Mouse (Mus musculus) retina, postnatal 7 days (tissue): ENCODE measurements around the gene Abhd16a.

Experiments used
- DNase-seq: peaks from one replicate; pipeline ENCODE4 v3.0.0-alpha.2; 2012; ENCODE audit warnings: low read depth, low spot score

Gene Abhd16a

DNA sequence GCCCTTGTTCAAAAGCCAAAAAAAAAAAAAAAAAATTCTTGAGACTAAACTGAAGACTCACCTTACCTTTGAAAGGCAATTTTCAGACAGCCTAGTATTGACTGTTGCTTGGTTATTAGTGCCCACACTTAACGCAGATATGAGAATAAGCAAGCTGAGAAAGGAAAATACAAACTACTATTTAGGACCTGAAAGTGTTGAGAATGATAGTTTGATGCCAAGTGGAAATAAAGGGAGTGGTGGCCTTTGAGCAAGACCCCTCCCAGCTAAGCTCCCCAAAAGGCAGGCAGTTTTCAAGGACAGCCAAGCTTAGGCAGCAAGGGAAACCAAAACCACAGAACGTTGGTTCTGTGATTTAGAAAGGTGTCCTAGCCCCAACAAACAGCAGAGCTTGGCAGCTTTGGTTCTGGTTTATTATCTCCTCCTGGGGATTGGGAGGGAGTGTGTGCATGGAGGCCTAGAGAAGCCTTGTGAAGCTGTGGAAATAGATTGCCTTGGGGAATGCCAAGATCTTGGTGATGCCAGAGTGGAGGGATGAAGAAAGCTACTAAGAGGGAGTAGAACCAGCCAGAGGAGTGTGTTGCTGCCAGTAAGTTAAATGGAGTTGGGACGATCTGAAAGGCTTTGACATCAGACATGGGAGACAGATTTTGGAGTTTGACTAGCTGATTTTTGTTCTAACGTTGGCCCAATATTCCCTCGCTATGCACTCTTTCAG, 59.0 kb downstream of the Abhd16a start:
- no peak for DNase-seq

DNA sequence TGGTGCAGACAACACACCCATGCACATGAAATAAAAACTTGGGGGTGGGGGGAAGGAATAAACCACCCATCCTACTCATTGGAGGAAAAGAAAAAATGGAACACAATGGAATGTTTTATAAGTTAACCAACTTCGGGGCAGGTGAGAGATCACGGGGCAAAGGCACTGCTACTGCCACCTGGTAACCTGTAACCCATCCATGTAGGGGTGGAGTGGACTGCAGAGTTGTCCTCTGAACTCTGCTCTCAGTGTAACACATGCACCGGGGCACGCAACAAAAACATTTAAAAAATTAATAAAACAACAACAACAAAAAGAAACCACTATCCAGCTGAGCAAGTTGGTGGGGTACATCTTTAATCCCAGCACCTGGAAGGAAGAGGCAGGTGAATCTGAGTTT, 63.1 kb downstream of the Abhd16a start:
- no peak for DNase-seq
